Mouse (Mus musculus): ENCODE results near the gene Olfr951. TPM values are rescaled to one million over a fixed set of nuclear protein-coding genes. Genes with fewer than 3 reads are reported as not detected.

Olfr951 gene
- polyA plus RNA-seq (2015; fragmentation: Nextera tagmentation; extraction: Ambion mirVana) = not detected in 2 replicates

DNA sequence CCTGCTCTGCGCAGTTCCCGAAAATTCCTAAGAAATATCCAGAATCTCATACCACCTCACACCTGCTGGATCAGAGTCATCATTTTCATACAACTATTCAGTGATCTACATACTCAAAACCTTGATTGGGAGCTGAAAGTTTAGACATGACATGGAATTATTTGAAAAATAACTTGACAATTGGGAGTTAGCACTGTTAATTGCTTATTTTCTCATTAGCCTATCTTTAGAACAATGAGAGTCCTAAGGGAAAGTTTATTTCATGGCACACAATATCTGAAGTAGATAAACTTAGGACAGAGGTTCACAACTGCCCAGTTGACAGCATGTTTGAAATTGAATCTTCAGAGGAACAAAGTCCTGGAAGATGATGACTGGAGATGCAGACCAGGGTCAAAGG, at the start of gene Olfr951:
Gene Olfr951, plus strand, starts transcription at position 301 of the 400 bp plus-strand sequence.
- 88% methylated on average over 2 of the region's 2 CpGs for WGBS
- no peaks in the 10 kb centered on the region for H3K9me3 ChIP-seq
- no peak for ATAC-seq

GRCm38 (mm10) chr9:39427048-39427447, 39.8 kb downstream of the Olfr951 start, which contains the start of gene Olfr952:
TSS of gene Olfr952 (minus strand) at chr9:39427148.
- no peaks in the 10 kb centered on the region for H3K36me3 ChIP-seq
- H3K4me1 ChIP-seq (replicated peaks) = no peaks in the 10 kb centered on the region
- no peaks in the 10 kb centered on the region for H3K9me3 ChIP-seq

More for the DNA sequence above, at the start of gene Olfr951:
- Histone ChIP-seq H3K36me3 (no peaks in the 10 kb centered on the region), H3K27me3 (replicated peaks) (no peaks in the 10 kb centered on the region), H3K4me3 (replicated peaks) (no peak within 1 kb of the TSS), H3K27ac (no peak within 1 kb of the TSS), H3K4me2 (replicated peaks) (no peak within 1 kb of the TSS), H3K9ac (no peak within 1 kb of the TSS), H3K4me1 (replicated peaks) (no peaks in the 10 kb centered on the region)

More at GRCm38 (mm10) chr9:39427048-39427447, 39.8 kb downstream of the Olfr951 start, which contains the start of gene Olfr952:
- H3K27ac ChIP-seq = no peak within 1 kb of the TSS
- no peak within 1 kb of the TSS for H3K4me3 ChIP-seq (replicated peaks)
- H3K9ac ChIP-seq = no peak within 1 kb of the TSS
- no peak within 1 kb of the TSS for H3K4me2 ChIP-seq (replicated peaks)
- ATAC-seq = no peak
- no peaks in the 10 kb centered on the region for H3K27me3 ChIP-seq (replicated peaks)

Other genes with a start within 250 kb of the Olfr951 start
- gene Olfr943, start 221.1 kb upstream of the Olfr951 start, polyA plus RNA-seq (2015; fragmentation: Nextera tagmentation; extraction: Ambion mirVana) = not detected in 2 replicates
- gene Olfr944, start 185.5 kb upstream of the Olfr951 start, polyA plus RNA-seq (2015; fragmentation: Nextera tagmentation; extraction: Ambion mirVana) = not detected in 2 replicates
- not detected in 2 replicates for gene Olfr1537, start 137.4 kb upstream of the Olfr951 start, polyA plus RNA-seq (2015; fragmentation: Nextera tagmentation; extraction: Ambion mirVana)
- not detected in 2 replicates for gene Olfr945, start 110.6 kb upstream of the Olfr951 start, polyA plus RNA-seq (2015; fragmentation: Nextera tagmentation; extraction: Ambion mirVana)
- gene Olfr948, start 61.4 kb upstream of the Olfr951 start, polyA plus RNA-seq (2015; fragmentation: Nextera tagmentation; extraction: Ambion mirVana) = not detected in 2 replicates
- gene Olfr952, start 39.7 kb downstream of the Olfr951 start, polyA plus RNA-seq (2015; fragmentation: Nextera tagmentation; extraction: Ambion mirVana) = not detected in 2 replicates
- not detected in 2 replicates for gene Olfr954, start 69.3 kb downstream of the Olfr951 start, polyA plus RNA-seq (2015; fragmentation: Nextera tagmentation; extraction: Ambion mirVana)
- not detected in 2 replicates for gene Olfr955, start 84.5 kb downstream of the Olfr951 start, polyA plus RNA-seq (2015; fragmentation: Nextera tagmentation; extraction: Ambion mirVana)
- gene Olfr44, start 106.6 kb downstream of the Olfr951 start, polyA plus RNA-seq (2015; fragmentation: Nextera tagmentation; extraction: Ambion mirVana) = not detected in 2 replicates
- gene Olfr957, start 128.4 kb downstream of the Olfr951 start, polyA plus RNA-seq (2015; fragmentation: Nextera tagmentation; extraction: Ambion mirVana) = not detected in 2 replicates
- not detected in 2 replicates for gene Olfr958, start 166.6 kb downstream of the Olfr951 start, polyA plus RNA-seq (2015; fragmentation: Nextera tagmentation; extraction: Ambion mirVana)
- gene Olfr959, start 188.2 kb downstream of the Olfr951 start, polyA plus RNA-seq (2015; fragmentation: Nextera tagmentation; extraction: Ambion mirVana) = not detected in 2 replicates
- gene AW551984, start 217.0 kb downstream of the Olfr951 start, polyA plus RNA-seq (2015; fragmentation: Nextera tagmentation; extraction: Ambion mirVana) = 18.3 and 20.1 TPM in 2 replicates
- not detected in 2 replicates for gene Olfr148, start 223.2 kb downstream of the Olfr951 start, polyA plus RNA-seq (2015; fragmentation: Nextera tagmentation; extraction: Ambion mirVana)
- not detected in 2 replicates for gene Olfr960, start 234.0 kb downstream of the Olfr951 start, polyA plus RNA-seq (2015; fragmentation: Nextera tagmentation; extraction: Ambion mirVana)

Data from intestine, embryonic 15.5 days (tissue).